Mouse (Mus musculus) A20 (cell line): Measurements from ENCODE around the gene Spag17.
A peak's percentile ranks its signal among the peaks of the same experiment; 100 is the strongest.

ENCODE experiments used
- DNase-seq: peaks from one replicate; pipeline ENCODE4 v3.0.0-alpha.2; 2011; ENCODE audit warnings: low read depth, low spot score

Spag17 gene

GRCm38 (mm10) chr3:99964345-99964744 lies 79.1 kb downstream of the Spag17 start:
- DNase-seq: no peak

GRCm38 (mm10) chr3:99965863-99966262 lies 80.7 kb downstream of the Spag17 start:
- DNase-seq: no peak

GRCm38 (mm10) chr3:99966285-99966684 lies 81.1 kb downstream of the Spag17 start:
- DNase-seq: no peak

- no peak for DNase-seq
Measured at GRCm38 (mm10) chr3:99970766-99971165, 85.6 kb downstream of the Spag17 start.

- no peak for DNase-seq
Measured at GRCm38 (mm10) chr3:99981046-99981445, 95.8 kb downstream of the Spag17 start.

- DNase-seq: no peak
Measured at GRCm38 (mm10) chr3:100004676-100005075, 119.5 kb downstream of the Spag17 start.

GRCm38 (mm10) chr3:100009807-100010206 lies 124.6 kb downstream of the Spag17 start:
- DNase-seq: no peak

- DNase-seq: no peak
Measured at GRCm38 (mm10) chr3:100014110-100014509, 128.9 kb downstream of the Spag17 start.

- no peak for DNase-seq
Measured at GRCm38 (mm10) chr3:100031291-100031690, 146.1 kb downstream of the Spag17 start.

- no peak for DNase-seq
Measured at GRCm38 (mm10) chr3:100032969-100033368, 147.8 kb downstream of the Spag17 start.

GRCm38 (mm10) chr3:100034366-100034956 lies 149.3 kb downstream of the Spag17 start:
- DNase-seq: no peak

GRCm38 (mm10) chr3:100035097-100035496 lies 149.9 kb downstream of the Spag17 start:
- DNase-seq: no peak

GRCm38 (mm10) chr3:100036846-100037245 lies 151.6 kb downstream of the Spag17 start:
- no peak for DNase-seq

- DNase-seq: no peak
Measured at GRCm38 (mm10) chr3:100074406-100074805, 189.2 kb downstream of the Spag17 start.

GRCm38 (mm10) chr3:100102386-100103092 lies 217.3 kb downstream of the Spag17 start:
- DNase-seq: no peak

GRCm38 (mm10) chr3:100106736-100107135 lies 221.5 kb downstream of the Spag17 start:
- no peak for DNase-seq

- DNase-seq: no peak
Measured at GRCm38 (mm10) chr3:100118681-100119080, 233.5 kb downstream of the Spag17 start.

- DNase-seq: no peak
Measured at GRCm38 (mm10) chr3:100121961-100122360, 236.8 kb downstream of the Spag17 start.

- no peak for DNase-seq
Measured at GRCm38 (mm10) chr3:100122445-100122844, 237.2 kb downstream of the Spag17 start.

GRCm38 (mm10) chr3:100160682-100161445 lies 275.7 kb downstream of the Spag17 start:
- DNase-seq: peak; percentile 67

GRCm38 (mm10) chr3:100161665-100162314 lies 276.6 kb downstream of the Spag17 start:
- DNase-seq: no peak
